Mouse (Mus musculus) hindbrain, embryonic 10.5 days (tissue): ENCODE results near the gene Kcnip1. TPM values are rescaled to one million over a fixed set of nuclear protein-coding genes. Genes with fewer than 3 reads are reported as not detected.
A peak's percentile ranks its signal among the peaks of the same experiment; 100 is the strongest.

Experiments
- DNase-seq: peaks from one replicate; pipeline ENCODE4 v3.0.0-alpha.2; 2017; ENCODE audit warnings: low spot score
- H3K27ac ChIP-seq: fragments of 300-500 bp; sonication (generic); 2 replicates; pipeline ENCODE4 v1.5.1; 2016; ENCODE audit warnings: mild to moderate bottlenecking, moderate library complexity
- H3K27me3 ChIP-seq: fragments of 300-500 bp; sonication (generic); 2 replicates; pipeline ENCODE4 v1.6.1; 2016; ENCODE audit warnings: mild to moderate bottlenecking; ENCODE audit not compliant: poor library complexity, insufficient read depth, severe bottlenecking
- H3K36me3 ChIP-seq: fragments of 300-500 bp; sonication (generic); 2 replicates; pipeline ENCODE4 v1.6.1; 2016; ENCODE audit warnings: mild to moderate bottlenecking, moderate library complexity
- H3K4me1 ChIP-seq: fragments of 300-500 bp; sonication (generic); replicated peaks from 2 replicates; pipeline ENCODE4 v1.6.1; 2016; ENCODE audit warnings: mild to moderate bottlenecking
- H3K4me3 ChIP-seq: fragments of 300-500 bp; sonication (generic); 2 replicates; pipeline ENCODE4 v1.5.1; 2016; ENCODE audit warnings: mild to moderate bottlenecking, moderate library complexity
- H3K9me3 ChIP-seq: fragments of 300-500 bp; sonication (generic); 2 replicates; pipeline ENCODE4 v1.6.1; 2016; ENCODE audit warnings: mild to moderate bottlenecking, moderate library complexity
- WGBS: fragments of 180-500 bp; shearing (Covaris S2); methylation state at CpG from one replicate; pipeline ENCODE4 v1.1.7; 2016; 5-methylcytosine and 5-hydroxymethylcytosine counted together
- polyA plus RNA-seq: library from polyadenylated mRNA; unstranded; fragments of >200 nt; fragmentation: Nextera tagmentation; extraction: Ambion mirVana; gene quantifications from 2 replicates; pipeline ENCODE4 v1.2.1, GENCODE M21; 2016

Kcnip1 gene
- 6.1 and 9.5 TPM in 2 replicates for polyA plus RNA-seq

GRCm38 (mm10) chr11:33992938-33993337, at the start of gene Kcnip1:
TSS of gene Kcnip1 (minus strand) at chr11:33993152.
- WGBS: 28% methylated on average over 12 of the region's 12 CpGs
- Histone ChIP-seq H3K27me3 (peaks cover 9% of the 10 kb centered on the region; the same call in 1 of the 2 replicates), H3K27ac (peak within 1 kb of the TSS; percentile 24; the same call in 1 of the 2 replicates), H3K4me3 (no peak within 1 kb of the TSS), H3K4me1 (peaks cover 18% of the 10 kb centered on the region), H3K36me3 (no peaks in the 10 kb centered on the region), H3K9me3 (no peaks in the 10 kb centered on the region)
- DNase-seq: no peak

GRCm38 (mm10) chr11:34040061-34040460, 47.1 kb upstream of the Kcnip1 start:
- DNase-seq: no peak
- 84% methylated on average over 5 of the region's 5 CpGs for WGBS
- Histone ChIP-seq H3K36me3 (no peaks in the 10 kb centered on the region), H3K27ac (no peak overlapping the region), H3K27me3 (no peaks in the 10 kb centered on the region), H3K4me3 (no peak overlapping the region), H3K4me1 (no peaks in the 10 kb centered on the region), H3K9me3 (0 out of 2 replicates have a peak, but pooled peaks cover 3% of the 10 kb centered on the region)

- no peaks in the 10 kb centered on the region for H3K27me3 ChIP-seq
- H3K4me3 ChIP-seq: no peak overlapping the region
- no peak for DNase-seq
- H3K27ac ChIP-seq: no peak overlapping the region
- H3K36me3 ChIP-seq: no peaks in the 10 kb centered on the region
- 0 out of 2 replicates have a peak, but pooled peaks cover under 1% of the 10 kb centered on the region for H3K9me3 ChIP-seq
- WGBS: 87% methylated on average over 5 of the region's 5 CpGs
- peaks cover 5% of the 10 kb centered on the region for H3K4me1 ChIP-seq
Observed at GRCm38 (mm10) chr11:34035909-34036658, 43.1 kb upstream of the Kcnip1 start.

GRCm38 (mm10) chr11:34034794-34035193, 41.8 kb upstream of the Kcnip1 start:
- no peak for DNase-seq
- Histone ChIP-seq H3K9me3 (no peaks in the 10 kb centered on the region), H3K27me3 (no peaks in the 10 kb centered on the region), H3K36me3 (no peaks in the 10 kb centered on the region), H3K4me3 (no peak overlapping the region), H3K4me1 (peaks cover 5% of the 10 kb centered on the region), H3K27ac (no peak overlapping the region)
- WGBS: 85% methylated on average over 2 of the region's 2 CpGs

- peaks cover 8% of the 10 kb centered on the region for H3K4me1 ChIP-seq
- DNase-seq: no peak
- H3K27me3 ChIP-seq: no peaks in the 10 kb centered on the region
- no peak overlapping the region for H3K4me3 ChIP-seq
- 89% methylated on average over 5 of the region's 5 CpGs for WGBS
- no peaks in the 10 kb centered on the region for H3K36me3 ChIP-seq
- no peaks in the 10 kb centered on the region for H3K9me3 ChIP-seq
- no peak overlapping the region for H3K27ac ChIP-seq
Observed at GRCm38 (mm10) chr11:34034008-34034505, 41.1 kb upstream of the Kcnip1 start.

- WGBS: 76% methylated on average over 8 of the region's 8 CpGs
- H3K4me3 ChIP-seq: no peak overlapping the region
Observed at GRCm38 (mm10) chr11:34031015-34031805, 38.3 kb upstream of the Kcnip1 start.

GRCm38 (mm10) chr11:34029658-34030057, 36.7 kb upstream of the Kcnip1 start:
- Histone ChIP-seq H3K4me3 (no peak overlapping the region), H3K4me1 (peaks cover 14% of the 10 kb centered on the region), H3K27ac (no peak overlapping the region), H3K9me3 (no peaks in the 10 kb centered on the region), H3K36me3 (no peaks in the 10 kb centered on the region), H3K27me3 (no peaks in the 10 kb centered on the region)
- DNase-seq: no peak
- WGBS: 70% methylated on average over 5 of the region's 5 CpGs

More at GRCm38 (mm10) chr11:34031015-34031805, 38.3 kb upstream of the Kcnip1 start:
- Histone ChIP-seq H3K9me3 (no peaks in the 10 kb centered on the region), H3K27ac (no peak overlapping the region), H3K27me3 (no peaks in the 10 kb centered on the region), H3K36me3 (no peaks in the 10 kb centered on the region), H3K4me1 (peaks cover 14% of the 10 kb centered on the region)
- no peak for DNase-seq

GRCm38 (mm10) chr11:34025091-34025490, 32.1 kb upstream of the Kcnip1 start:
- WGBS: 91% methylated on average over 1 of the region's 1 CpGs

GRCm38 (mm10) chr11:34012007-34012652, 19.2 kb upstream of the Kcnip1 start:
- H3K4me3 ChIP-seq: no peak overlapping the region
- no peak overlapping the region for H3K27ac ChIP-seq
- no peaks in the 10 kb centered on the region for H3K27me3 ChIP-seq
- H3K9me3 ChIP-seq: no peaks in the 10 kb centered on the region
- H3K4me1 ChIP-seq: 0 out of 2 replicates have a peak, but pooled peaks cover 3% of the 10 kb centered on the region
- DNase-seq: no peak
- 78% methylated on average over 6 of the region's 6 CpGs for WGBS
- H3K36me3 ChIP-seq: no peaks in the 10 kb centered on the region

More at GRCm38 (mm10) chr11:34025091-34025490, 32.1 kb upstream of the Kcnip1 start:
- DNase-seq: no peak
- no peaks in the 10 kb centered on the region for H3K27me3 ChIP-seq
- H3K9me3 ChIP-seq: no peaks in the 10 kb centered on the region
- H3K36me3 ChIP-seq: no peaks in the 10 kb centered on the region
- peaks cover 9% of the 10 kb centered on the region for H3K4me1 ChIP-seq
- no peak overlapping the region for H3K27ac ChIP-seq
- no peak overlapping the region for H3K4me3 ChIP-seq

- Histone ChIP-seq H3K4me3 (no peak overlapping the region), H3K27ac (no peak overlapping the region), H3K36me3 (no peaks in the 10 kb centered on the region), H3K27me3 (no peaks in the 10 kb centered on the region), H3K4me1 (0 out of 2 replicates have a peak, but pooled peaks cover 3% of the 10 kb centered on the region), H3K9me3 (no peaks in the 10 kb centered on the region)
- no peak for DNase-seq
- 80% methylated on average over 4 of the region's 4 CpGs for WGBS
Observed at GRCm38 (mm10) chr11:34010859-34011172, 17.9 kb upstream of the Kcnip1 start.

GRCm38 (mm10) chr11:34010133-34010858, 17.3 kb upstream of the Kcnip1 start:
- no peaks in the 10 kb centered on the region for H3K27me3 ChIP-seq
- H3K9me3 ChIP-seq: no peaks in the 10 kb centered on the region
- no peak overlapping the region for H3K4me3 ChIP-seq
- H3K27ac ChIP-seq: no peak overlapping the region
- no peak for DNase-seq
- WGBS: 71% methylated on average over 7 of the region's 7 CpGs
- 0 out of 2 replicates have a peak, but pooled peaks cover 3% of the 10 kb centered on the region for H3K4me1 ChIP-seq
- H3K36me3 ChIP-seq: no peaks in the 10 kb centered on the region
